Mouse (Mus musculus): Measurements from ENCODE around the gene Bach1.

GRCm38 (mm10) chr16:87744338-87744737 lies 45.6 kb downstream of the Bach1 start:
- TF ChIP-seq CTCF (IDR thresholded peaks at IDR 0.05; ENCODE audit: extremely low read depth, insufficient read depth, insufficient read length, insufficient replicate concordance): no peak
- no peak for TF ChIP-seq POLR2A (IDR thresholded peaks at IDR 0.05; ENCODE audit: low read depth, low read length)

Measured in spleen, adult 2 months (tissue).